Mouse (Mus musculus) ES-E14 (cell line): ENCODE data around the gene Vcl.

Experiments
- CHD2 ChIP-seq: IDR thresholded peaks from 2 replicates; pipeline ENCODE4 v1.6.1; 2014; ENCODE audit warnings: mild to moderate bottlenecking, low read depth, low read length, inconsistent platforms
- HCFC1 ChIP-seq: IDR thresholded peaks from 2 replicates; pipeline ENCODE4 v1.6.1; 2012; ENCODE audit warnings: low read length, inconsistent platforms, borderline replicate concordance; ENCODE audit not compliant: insufficient read depth
- MAFK ChIP-seq: IDR thresholded peaks from 2 replicates; pipeline ENCODE4 v1.6.1; 2014; ENCODE audit warnings: mild to moderate bottlenecking, low read depth, low read length, inconsistent platforms; ENCODE audit not compliant: insufficient read depth
- ZC3H11A ChIP-seq: IDR thresholded peaks from 2 replicates; pipeline ENCODE4 v1.6.1; 2012; ENCODE audit warnings: low read depth, mild to moderate bottlenecking, inconsistent platforms, low read length, borderline replicate concordance
- ZNF384 ChIP-seq: IDR thresholded peaks from 2 replicates; pipeline ENCODE4 v1.6.1; 2012; ENCODE audit warnings: low read depth, low read length, inconsistent platforms

GRCm38 (mm10) chr14:20997548-20997947 lies 68.3 kb downstream of the Vcl start:
- TF ChIP-seq ZC3H11A: no peak
- TF ChIP-seq CHD2: no peak
- TF ChIP-seq ZNF384: no peak
- TF ChIP-seq HCFC1: no peak
- TF ChIP-seq MAFK: no peak
